Mouse (Mus musculus) ovary, adult 2 months (tissue): ENCODE measurements around the gene Pogz. TPM values are rescaled to one million over a fixed set of nuclear protein-coding genes. Genes with fewer than 3 reads are reported as not detected.

ENCODE experiments used
- polyA plus RNA-seq: library from polyadenylated mRNA; depleted of rRNA; stranded (reverse); fragments of >200 nt; gene quantifications from 2 replicates; pipeline ENCODE4 v1.2.3, GENCODE M21; 2012; rRNA removed

Gene Pogz
- 22.0 and 41.5 TPM in 2 replicates for polyA plus RNA-seq

DNA sequence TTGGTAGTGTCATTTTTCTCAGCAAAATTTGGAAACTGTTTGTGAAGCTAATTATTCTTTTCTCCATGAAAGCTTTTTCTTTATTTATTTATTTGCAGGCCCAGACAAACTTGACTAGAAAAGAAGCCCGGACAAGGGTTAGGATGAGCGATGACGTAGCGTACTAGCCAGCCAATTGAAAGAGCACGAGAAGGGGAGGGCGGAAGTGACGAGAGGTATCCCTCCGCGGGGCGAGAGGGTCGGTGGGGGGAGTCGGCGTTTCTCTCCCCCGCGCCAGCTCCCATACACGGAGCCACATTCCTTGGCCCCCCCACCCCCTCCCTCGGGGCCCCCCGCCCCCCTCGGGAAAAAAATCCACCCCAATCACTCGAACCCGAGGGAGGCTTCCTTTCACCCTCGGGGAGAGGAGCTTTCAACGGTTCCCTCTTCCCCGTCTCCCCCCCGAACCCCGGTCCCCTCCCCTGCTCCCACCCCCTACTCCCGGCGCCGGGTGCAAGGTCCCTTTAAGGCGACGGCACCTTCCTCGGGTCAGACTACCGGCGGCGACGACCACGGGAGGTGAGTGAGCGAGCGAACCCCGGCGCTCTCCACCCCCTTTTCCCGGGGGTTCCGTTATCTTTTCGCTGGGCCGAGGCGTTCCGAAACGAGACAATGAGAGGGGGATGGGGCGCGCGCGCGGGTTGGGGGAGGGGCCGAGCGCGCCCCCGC lies at the start of gene Pogz:
Pogz (plus strand) TSS at position 385 of the 708 bp plus-strand sequence.

GRCm38 (mm10) chr3:94886316-94887224 lies 49.2 kb downstream of the Pogz start, which contains the start of gene Psmb4:
Gene Psmb4 (minus strand): TSS chr3:94886961.

Other genes with a start within 250 kb of the Pogz start
- gene Gm10972, start 194.5 kb upstream of the Pogz start, polyA plus RNA-seq, result not detected in 2 replicates
- gene Tuft1, start 178.7 kb upstream of the Pogz start, polyA plus RNA-seq, result 7.7 and 8.7 TPM in 2 replicates
- gene Selenbp2, start 144.0 kb upstream of the Pogz start, polyA plus RNA-seq, result 1.3 and 1.8 TPM in 2 replicates
- gene Cgn, start 51.1 kb upstream of the Pogz start, polyA plus RNA-seq, result 4.6 and 5.1 TPM in 2 replicates
- 212 and 235 TPM in 2 replicates for gene Psmb4, start 49.4 kb downstream of the Pogz start, polyA plus RNA-seq
- 95.2 and 101 TPM in 2 replicates for gene Selenbp1, start 95.5 kb downstream of the Pogz start, polyA plus RNA-seq
- gene Rfx5, start 116.5 kb downstream of the Pogz start, polyA plus RNA-seq, result 22.2 and 27.5 TPM in 2 replicates
- gene Pi4kb, start 137.2 kb downstream of the Pogz start, polyA plus RNA-seq, result 45.6 and 48.2 TPM in 2 replicates
- gene Zfp687, start 177.9 kb downstream of the Pogz start, polyA plus RNA-seq, result 33.2 and 37.2 TPM in 2 replicates
- gene Psmd4, start 205.0 kb downstream of the Pogz start, polyA plus RNA-seq, result 182 and 241 TPM in 2 replicates